Mouse (Mus musculus) lung, embryonic 15.5 days (tissue): ENCODE measurements at regions not wholly inside any gene's neighbourhood (a gene's known extent, or its start where the extent isn't known, plus 50 kb on each side); places are given as distances from the start of the nearest gene placed in this dataset.

ENCODE experiments used
- ATAC-seq: fragments of 200-750 bp; cut with Nextera tagmentation; 2 replicates; pipeline ENCODE4 v1.8.0; 2017; ENCODE audit warnings: moderate number of reproducible peaks, borderline replicate concordance; ENCODE audit not compliant: low FRiP score, low TSS enrichment; ENCODE audit errors: extremely low read depth
- H3K27ac ChIP-seq: fragments of 300-500 bp; sonication (generic); 2 replicates; pipeline ENCODE4 v1.5.1; 2015; ENCODE audit warnings: moderate library complexity, mild to moderate bottlenecking, inconsistent platforms
- H3K27me3 ChIP-seq: fragments of 300-500 bp; sonication (generic); 2 replicates; pipeline ENCODE4 v1.6.1; 2015; ENCODE audit warnings: inconsistent platforms
- H3K36me3 ChIP-seq: fragments of 300-500 bp; sonication (generic); 2 replicates; pipeline ENCODE4 v1.6.1; 2015; ENCODE audit warnings: inconsistent platforms
- H3K4me1 ChIP-seq: fragments of 300-500 bp; sonication (generic); 2 replicates; pipeline ENCODE4 v1.6.1; 2015; ENCODE audit warnings: inconsistent platforms
- H3K4me2 ChIP-seq: fragments of 300-500 bp; sonication (generic); 2 replicates; pipeline ENCODE4 v1.6.1; 2015; ENCODE audit warnings: inconsistent platforms, mild to moderate bottlenecking, moderate library complexity
- H3K4me3 ChIP-seq: fragments of 300-500 bp; sonication (generic); 2 replicates; pipeline ENCODE4 v1.5.1; 2015; ENCODE audit warnings: mild to moderate bottlenecking, inconsistent platforms
- H3K9ac ChIP-seq: fragments of 300-500 bp; sonication (generic); 2 replicates; pipeline ENCODE4 v1.6.1; 2015; ENCODE audit warnings: inconsistent platforms
- H3K9me3 ChIP-seq: fragments of 300-500 bp; sonication (generic); 2 replicates; pipeline ENCODE4 v1.6.1; 2016; ENCODE audit warnings: inconsistent platforms
- WGBS: fragments of 180-500 bp; shearing (Covaris S2); methylation state at CpG from one replicate; pipeline ENCODE4 v1.1.7; 2015; 5-methylcytosine and 5-hydroxymethylcytosine counted together

DNA sequence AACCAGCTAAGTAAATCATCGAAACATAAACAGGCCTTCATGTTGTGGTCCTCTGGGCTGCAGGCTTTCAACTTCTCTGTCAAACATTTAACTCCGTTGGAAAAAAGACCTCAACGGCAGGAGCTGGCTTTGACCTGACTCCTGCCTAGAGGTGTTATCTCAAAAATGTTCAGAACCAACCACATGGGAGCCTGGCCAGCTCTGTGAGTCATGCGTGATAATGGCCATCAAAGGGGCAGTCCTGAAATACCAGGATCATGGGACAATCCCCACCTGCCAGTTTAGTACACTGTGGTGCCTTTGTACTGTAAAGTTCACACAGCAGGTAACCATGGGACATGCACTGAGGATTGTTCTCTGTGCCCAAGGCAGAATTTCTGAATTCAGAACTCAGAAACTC is 251.4 kb upstream of the Mon1b start:
- Histone ChIP-seq H3K36me3 (no peaks in the 10 kb centered on the region), H3K27me3 (no peaks in the 10 kb centered on the region), H3K4me2 (no peak overlapping the region), H3K4me3 (no peak overlapping the region), H3K4me1 (no peaks in the 10 kb centered on the region; the same call in 1 of the 2 replicates), H3K27ac (peak overlapping the region; percentile 19; the same call in 1 of the 2 replicates), H3K9me3 (no peaks in the 10 kb centered on the region), H3K9ac (no peak overlapping the region)
- ATAC-seq: peak; percentile 62; the same call in 1 of the 2 replicates
- 13% methylated on average over 4 of the region's 4 CpGs for WGBS

DNA sequence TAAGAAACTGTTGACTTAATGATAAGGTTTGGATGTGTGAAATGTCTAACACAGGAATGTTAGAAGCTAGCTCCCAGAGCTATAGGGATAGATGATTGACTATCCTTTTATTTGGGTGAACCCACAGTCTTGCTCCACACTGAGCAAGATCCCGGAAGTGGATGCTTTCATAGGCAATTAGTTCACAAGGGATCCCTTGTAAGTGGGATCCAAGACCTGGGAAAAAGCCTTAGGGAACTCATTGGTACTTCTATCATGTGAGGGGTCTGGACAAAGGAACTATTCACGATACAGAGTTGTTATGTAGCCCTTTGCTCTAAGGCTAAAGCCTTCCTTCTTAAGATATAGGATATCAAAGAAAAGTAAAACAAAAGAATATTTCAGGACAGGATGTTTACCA is 245.9 kb upstream of the Mon1b start:
- WGBS: 31% methylated on average over 2 of the region's 2 CpGs
- H3K9ac ChIP-seq: no peak overlapping the region
- ATAC-seq: no peak
- H3K4me2 ChIP-seq: no peak overlapping the region
- H3K27me3 ChIP-seq: no peaks in the 10 kb centered on the region
- no peaks in the 10 kb centered on the region for H3K9me3 ChIP-seq
- H3K4me1 ChIP-seq: no peaks in the 10 kb centered on the region
- no peak overlapping the region for H3K27ac ChIP-seq
- H3K4me3 ChIP-seq: no peak overlapping the region
- no peaks in the 10 kb centered on the region for H3K36me3 ChIP-seq

DNA sequence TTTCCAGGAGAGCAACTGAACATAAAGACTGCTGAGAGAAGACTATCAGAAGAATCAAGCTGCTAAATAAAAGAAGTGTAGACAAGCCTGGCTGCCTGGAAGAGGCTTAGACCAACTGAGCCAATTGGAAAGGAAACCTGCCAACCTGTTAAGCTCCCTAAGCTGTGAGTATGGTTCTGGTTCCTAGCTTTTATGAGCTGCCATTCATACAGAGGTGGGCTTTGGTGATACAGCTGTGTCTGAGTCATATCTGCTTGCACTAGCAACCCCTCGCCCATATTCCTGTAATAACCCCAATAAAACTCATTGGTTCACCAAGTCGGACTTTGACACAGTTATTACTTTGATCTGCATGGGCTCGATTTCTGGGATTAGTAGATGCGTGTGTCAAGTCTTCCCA is 245.3 kb upstream of the Mon1b start:
- Histone ChIP-seq H3K9me3 (no peaks in the 10 kb centered on the region), H3K4me2 (no peak overlapping the region)

DNA sequence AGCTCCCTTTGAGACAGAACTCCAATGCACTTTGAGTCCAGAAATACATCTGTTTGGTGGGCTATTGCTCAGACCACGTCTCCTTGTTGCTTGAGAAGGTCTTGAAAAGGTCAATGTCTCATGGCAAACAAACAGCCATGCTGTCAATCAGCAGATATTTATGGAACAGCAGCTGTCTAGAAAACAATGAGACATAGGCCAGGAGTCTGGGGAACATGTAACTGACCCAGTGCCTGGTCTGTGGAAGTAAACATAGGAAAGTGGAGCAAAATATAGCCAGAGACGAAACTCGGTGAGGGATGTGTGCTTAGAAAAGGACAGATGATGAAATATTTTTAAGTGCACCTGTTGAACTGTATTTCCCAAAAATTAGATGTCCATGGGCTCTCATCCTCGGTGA is 241.1 kb upstream of the Mon1b start:
- no peak for ATAC-seq
- Histone ChIP-seq H3K27ac (no peak overlapping the region), H3K36me3 (no peaks in the 10 kb centered on the region), H3K4me3 (no peak overlapping the region), H3K27me3 (no peaks in the 10 kb centered on the region), H3K4me2 (no peak overlapping the region), H3K9ac (no peak overlapping the region), H3K9me3 (no peaks in the 10 kb centered on the region), H3K4me1 (no peaks in the 10 kb centered on the region)
- 65% methylated on average over 4 of the region's 4 CpGs for WGBS

More for the DNA sequence above, 245.3 kb upstream of the Mon1b start:
- no peaks in the 10 kb centered on the region for H3K4me1 ChIP-seq
- no peak overlapping the region for H3K27ac ChIP-seq
- WGBS: 69% methylated on average over 4 of the region's 4 CpGs
- H3K36me3 ChIP-seq: no peaks in the 10 kb centered on the region
- H3K9ac ChIP-seq: no peak overlapping the region
- H3K27me3 ChIP-seq: no peaks in the 10 kb centered on the region
- no peak overlapping the region for H3K4me3 ChIP-seq
- no peak for ATAC-seq

DNA sequence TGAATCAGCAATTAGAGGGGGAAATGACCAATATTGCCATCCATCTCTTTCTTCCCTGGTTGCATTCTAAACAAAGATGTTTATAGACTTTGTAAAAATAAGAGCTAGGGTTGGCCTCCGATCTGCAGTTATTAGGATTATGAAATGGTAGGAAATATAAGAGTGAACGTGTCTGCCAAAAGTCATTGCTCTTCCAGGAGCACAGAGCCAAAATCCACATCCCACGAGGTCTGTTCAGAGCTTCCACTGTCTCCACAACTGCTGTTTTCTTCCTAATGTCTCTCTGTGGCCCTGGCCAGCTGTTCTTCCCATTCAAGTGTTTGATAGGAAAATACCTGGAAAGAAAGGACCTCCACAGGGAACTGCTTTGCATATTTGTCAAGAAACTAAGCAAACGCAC is 230.2 kb upstream of the Mon1b start:
- WGBS: 39% methylated on average over 4 of the region's 4 CpGs
- Histone ChIP-seq H3K9me3 (no peaks in the 10 kb centered on the region), H3K4me3 (no peak overlapping the region), H3K4me2 (no peak overlapping the region), H3K4me1 (no peaks in the 10 kb centered on the region), H3K36me3 (no peaks in the 10 kb centered on the region), H3K27ac (no peak overlapping the region), H3K9ac (no peak overlapping the region), H3K27me3 (no peaks in the 10 kb centered on the region)
- no peak for ATAC-seq

DNA sequence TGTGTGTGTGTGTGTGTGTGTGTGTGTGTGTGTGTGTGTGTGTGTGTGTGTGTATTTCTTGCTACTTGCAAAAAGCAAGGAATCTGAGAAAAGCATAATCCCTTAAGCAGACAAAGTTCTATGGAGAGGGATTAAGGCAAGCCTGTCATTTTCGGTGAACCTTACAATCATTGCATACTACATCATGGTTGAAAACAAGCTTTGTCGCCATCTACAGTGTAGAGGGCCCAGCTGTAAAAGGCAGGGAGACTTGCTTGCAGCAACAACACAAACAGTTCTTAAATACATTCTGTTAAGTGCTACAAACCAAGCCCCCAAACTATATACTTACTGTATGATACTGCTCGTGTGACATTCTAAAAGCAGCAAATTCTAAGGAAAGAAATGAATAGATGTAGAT is 216.0 kb upstream of the Mon1b start:
- no peaks in the 10 kb centered on the region for H3K27me3 ChIP-seq
- H3K4me1 ChIP-seq: no peaks in the 10 kb centered on the region
- H3K9ac ChIP-seq: no peak overlapping the region
- WGBS: 79% methylated on average over 3 of the region's 3 CpGs
- ATAC-seq: no peak
- no peaks in the 10 kb centered on the region for H3K9me3 ChIP-seq
- no peak overlapping the region for H3K4me3 ChIP-seq
- no peak overlapping the region for H3K27ac ChIP-seq
- H3K36me3 ChIP-seq: no peaks in the 10 kb centered on the region
- no peak overlapping the region for H3K4me2 ChIP-seq

DNA sequence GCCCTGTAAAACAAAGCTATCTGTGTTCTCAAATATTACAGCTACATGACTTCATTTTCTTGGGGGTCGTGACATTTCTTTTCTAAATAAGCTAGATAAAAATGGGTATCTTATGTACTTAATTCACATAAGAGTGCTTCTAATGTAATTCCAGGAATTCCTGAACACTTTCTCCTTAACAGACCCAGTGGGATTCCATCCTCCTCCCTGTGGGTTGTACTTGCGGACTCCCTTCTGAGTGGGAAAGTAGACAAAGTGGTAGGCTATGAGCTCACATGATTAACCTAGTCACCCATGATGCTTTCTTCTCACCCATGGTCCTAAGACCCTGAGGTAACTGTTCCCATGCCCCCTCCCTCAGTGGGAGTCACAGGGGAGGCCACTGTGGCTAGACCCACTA is 212.7 kb upstream of the Mon1b start:
- H3K4me1 ChIP-seq: no peaks in the 10 kb centered on the region
- no peak overlapping the region for H3K27ac ChIP-seq
- 56% methylated on average over 2 of the region's 2 CpGs for whole genome bisulfite sequencing
- no peak overlapping the region for H3K4me3 ChIP-seq
- no peaks in the 10 kb centered on the region for H3K9me3 ChIP-seq
- no peak for ATAC-seq
- H3K27me3 ChIP-seq: no peaks in the 10 kb centered on the region
- H3K9ac ChIP-seq: no peak overlapping the region
- H3K36me3 ChIP-seq: no peaks in the 10 kb centered on the region
- no peak overlapping the region for H3K4me2 ChIP-seq

DNA sequence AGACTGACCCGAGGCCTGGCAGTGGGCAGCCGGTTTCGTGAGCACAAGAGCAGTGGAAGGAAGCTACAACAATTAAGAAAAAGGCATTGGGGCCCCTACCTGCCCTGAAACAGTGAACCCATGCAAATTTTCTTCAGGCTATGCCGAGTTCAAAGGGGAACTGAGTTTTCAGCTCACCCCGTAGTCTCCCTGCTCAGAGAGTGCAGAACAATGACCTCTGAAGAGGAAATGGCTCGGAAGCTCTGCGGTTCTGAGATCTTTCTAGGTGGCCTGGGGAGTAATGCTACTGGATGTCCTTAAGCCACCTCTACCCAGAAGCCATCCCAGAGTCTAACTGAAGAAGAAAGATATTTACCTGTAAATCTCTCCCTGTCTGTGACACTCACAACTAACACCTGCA is 196.3 kb upstream of the Mon1b start:
- Histone ChIP-seq H3K9me3 (no peaks in the 10 kb centered on the region), H3K4me3 (no peak overlapping the region), H3K4me1 (no peaks in the 10 kb centered on the region), H3K27ac (no peak overlapping the region), H3K36me3 (no peaks in the 10 kb centered on the region), H3K27me3 (no peaks in the 10 kb centered on the region), H3K4me2 (no peak overlapping the region), H3K9ac (no peak overlapping the region)
- no peak for ATAC-seq
- WGBS: 57% methylated on average over 7 of the region's 7 CpGs

DNA sequence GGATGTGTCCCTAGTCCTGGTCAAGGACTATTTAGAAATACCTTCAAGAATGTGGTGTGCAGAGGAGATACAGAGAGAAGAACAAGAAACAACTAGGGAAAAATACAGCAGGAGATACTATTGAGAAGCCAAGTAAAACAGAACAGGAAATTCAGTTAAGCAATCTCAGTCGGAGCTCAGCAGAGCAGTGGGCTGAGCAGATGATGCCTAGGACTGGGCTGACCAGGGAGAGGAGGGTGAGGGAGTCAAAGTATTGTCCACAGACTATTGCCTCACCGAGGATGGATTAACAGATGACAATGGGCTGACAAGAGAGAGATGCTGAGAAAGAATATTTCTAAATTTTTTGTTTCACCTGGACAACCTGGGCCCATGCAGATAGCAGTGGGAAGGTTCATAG is 181.4 kb upstream of the Mon1b start:
- Histone ChIP-seq H3K4me2 (no peak overlapping the region), H3K4me3 (no peak overlapping the region), H3K9ac (no peak overlapping the region), H3K27ac (no peak overlapping the region), H3K4me1 (no peaks in the 10 kb centered on the region), H3K9me3 (no peaks in the 10 kb centered on the region), H3K36me3 (no peaks in the 10 kb centered on the region), H3K27me3 (no peaks in the 10 kb centered on the region)
- WGBS: 82% methylated on average over 2 of the region's 2 CpGs
- no peak for ATAC-seq

DNA sequence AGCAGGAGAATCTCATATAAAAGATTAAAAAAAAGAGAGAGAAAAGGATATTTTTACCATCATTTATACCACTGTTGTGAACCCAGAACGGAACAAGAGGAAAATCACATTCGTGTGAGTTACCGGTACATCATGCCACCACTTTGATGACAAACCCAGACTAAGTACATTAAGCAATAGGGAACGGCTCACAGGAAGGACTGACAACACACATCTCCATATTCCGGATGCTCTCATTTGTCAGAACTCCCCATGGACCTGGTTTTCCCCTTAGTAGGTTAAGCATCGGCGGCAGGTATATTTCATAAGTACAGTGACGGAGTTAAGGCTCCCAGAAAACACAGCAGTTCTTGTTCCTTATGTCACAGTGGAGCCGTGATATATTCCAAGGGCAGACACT is 170.8 kb upstream of the Mon1b start:
- no peaks in the 10 kb centered on the region for H3K36me3 ChIP-seq
- H3K27me3 ChIP-seq: no peaks in the 10 kb centered on the region
- H3K4me3 ChIP-seq: no peak overlapping the region
- ATAC-seq: no peak
- no peak overlapping the region for H3K9ac ChIP-seq
- H3K9me3 ChIP-seq: no peaks in the 10 kb centered on the region
- H3K4me1 ChIP-seq: no peaks in the 10 kb centered on the region
- WGBS: 84% methylated on average over 9 of the region's 9 CpGs
- H3K4me2 ChIP-seq: no peak overlapping the region
- H3K27ac ChIP-seq: no peak overlapping the region

DNA sequence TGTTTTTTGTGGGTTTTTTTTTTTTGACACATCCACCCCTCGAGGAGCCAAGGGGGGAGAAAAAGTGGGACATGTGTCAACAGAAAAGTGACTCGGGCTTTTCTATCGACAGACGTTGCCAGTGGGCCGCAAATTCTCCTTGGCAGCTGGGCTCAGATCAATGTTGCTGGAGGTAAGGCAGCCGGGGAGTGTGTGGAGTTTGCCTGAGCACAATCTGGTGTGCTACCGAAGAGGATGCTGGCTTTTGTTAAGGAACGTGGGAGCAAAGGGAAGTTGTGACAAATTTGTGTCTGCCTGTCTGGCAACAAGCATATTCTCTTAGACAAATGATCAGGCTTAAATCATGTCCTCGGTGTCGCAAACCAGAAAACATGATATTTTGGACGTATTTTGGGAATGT is 170.2 kb upstream of the Mon1b start:
- H3K9me3 ChIP-seq: no peaks in the 10 kb centered on the region
- H3K36me3 ChIP-seq: no peaks in the 10 kb centered on the region
- no peak overlapping the region for H3K4me3 ChIP-seq
- H3K4me2 ChIP-seq: no peak overlapping the region
- no peak overlapping the region for H3K27ac ChIP-seq
- H3K9ac ChIP-seq: no peak overlapping the region
- 55% methylated on average over 11 of the region's 11 CpGs for WGBS
- no peaks in the 10 kb centered on the region for H3K27me3 ChIP-seq
- H3K4me1 ChIP-seq: no peaks in the 10 kb centered on the region
- ATAC-seq: no peak

DNA sequence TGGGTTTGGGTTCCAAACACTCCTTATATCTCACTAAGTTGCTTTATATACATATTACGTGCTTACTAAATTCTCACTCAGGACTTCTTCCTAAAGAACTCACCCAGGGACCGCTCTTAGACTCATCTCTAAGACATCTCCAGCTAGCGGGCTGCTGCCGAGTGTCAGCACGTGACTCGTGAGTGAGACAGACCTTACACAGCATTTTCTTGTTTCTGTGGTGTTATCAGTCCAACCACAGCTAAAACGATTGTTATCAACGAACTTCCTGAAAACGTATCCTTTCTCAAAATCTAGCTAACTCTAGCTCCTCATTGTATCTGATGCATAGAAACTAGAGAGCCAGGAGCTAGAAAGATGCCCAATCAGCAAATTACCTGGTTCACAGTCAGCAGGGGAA is 168.7 kb upstream of the Mon1b start:
- no peak overlapping the region for H3K9ac ChIP-seq
- no peaks in the 10 kb centered on the region for H3K36me3 ChIP-seq
- no peak for ATAC-seq
- no peaks in the 10 kb centered on the region for H3K4me1 ChIP-seq
- H3K4me2 ChIP-seq: no peak overlapping the region
- 79% methylated on average over 9 of the region's 9 CpGs for WGBS
- no peaks in the 10 kb centered on the region for H3K9me3 ChIP-seq
- H3K27ac ChIP-seq: no peak overlapping the region
- no peak overlapping the region for H3K4me3 ChIP-seq
- H3K27me3 ChIP-seq: no peaks in the 10 kb centered on the region

DNA sequence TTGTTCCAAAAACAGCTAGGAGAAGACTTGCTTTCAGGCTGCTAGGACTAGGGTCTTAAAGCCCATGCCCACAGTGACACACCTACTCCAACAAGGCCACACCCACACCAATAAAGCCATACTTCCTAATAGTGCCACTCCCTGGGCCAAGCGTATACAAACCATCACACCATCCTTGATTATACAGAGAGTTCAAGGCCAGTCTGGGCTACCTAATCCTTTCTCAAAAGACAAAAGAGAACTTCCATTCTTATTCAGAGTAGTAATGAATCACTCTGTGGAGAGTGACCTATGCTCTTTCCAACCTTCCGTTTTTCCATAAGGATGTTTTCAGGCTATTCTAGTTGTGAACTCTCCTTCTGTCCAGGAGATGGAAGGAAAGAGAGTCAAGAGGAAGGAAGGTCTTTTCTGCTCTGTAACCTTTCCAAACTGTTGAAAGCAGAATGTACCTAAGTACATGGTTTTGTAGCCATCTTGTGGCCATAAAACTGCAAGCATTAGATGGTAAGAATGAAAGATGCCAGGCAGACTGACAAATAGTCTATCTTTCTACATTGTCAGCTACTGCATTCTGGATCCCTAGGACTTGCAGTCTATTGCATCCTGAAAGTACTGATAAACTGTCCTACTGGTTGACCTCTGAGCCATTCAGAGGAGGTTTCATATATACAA is 145.8 kb upstream of the Mon1b start:
- ATAC-seq: no peak
- 76% methylated on average over 2 of the region's 2 CpGs for WGBS

More for the DNA sequence above, 145.8 kb upstream of the Mon1b start:
- no peaks in the 10 kb centered on the region for H3K9me3 ChIP-seq
- no peaks in the 10 kb centered on the region for H3K36me3 ChIP-seq
- H3K4me2 ChIP-seq: no peak overlapping the region
- no peaks in the 10 kb centered on the region for H3K4me1 ChIP-seq
- no peak overlapping the region for H3K9ac ChIP-seq
- no peaks in the 10 kb centered on the region for H3K27me3 ChIP-seq
- H3K27ac ChIP-seq: no peak overlapping the region
- no peak overlapping the region for H3K4me3 ChIP-seq
